Mouse (Mus musculus) heart, adult 2 months (tissue): ENCODE results near the gene Plcb4.

ENCODE experiments used
- CTCF ChIP-seq: fragments of 200-600 bp; IDR thresholded peaks from 2 replicates; pipeline ENCODE4 v1.8.1; 2022; ENCODE audit warnings: antibody characterized with exemption, mild to moderate bottlenecking, moderate library complexity
- POLR2A ChIP-seq: fragments of 200-500 bp; IDR thresholded peaks from 2 replicates; pipeline ENCODE4 v1.6.1; 2011; ENCODE audit warnings: mild to moderate bottlenecking, low read depth, low read length, control low read depth; ENCODE audit not compliant: insufficient read depth

GRCm38 (mm10) chr2:135797677-135798546 lies 139.1 kb downstream of the Plcb4 start:
- TF ChIP-seq CTCF (0 out of 2 replicates have a peak, but pooled peaks have one; percentile 5), POLR2A (no peak)
